Mouse (Mus musculus): ENCODE data around the gene Scnn1b. TPM values are rescaled to one million over a fixed set of nuclear protein-coding genes. Genes with fewer than 3 reads are reported as not detected.
A peak's percentile ranks its signal among the peaks of the same experiment; 100 is the strongest.

Scnn1b gene
- polyA plus RNA-seq, 1 experiment from 2014 or later, result 0.23 TPM

DNA sequence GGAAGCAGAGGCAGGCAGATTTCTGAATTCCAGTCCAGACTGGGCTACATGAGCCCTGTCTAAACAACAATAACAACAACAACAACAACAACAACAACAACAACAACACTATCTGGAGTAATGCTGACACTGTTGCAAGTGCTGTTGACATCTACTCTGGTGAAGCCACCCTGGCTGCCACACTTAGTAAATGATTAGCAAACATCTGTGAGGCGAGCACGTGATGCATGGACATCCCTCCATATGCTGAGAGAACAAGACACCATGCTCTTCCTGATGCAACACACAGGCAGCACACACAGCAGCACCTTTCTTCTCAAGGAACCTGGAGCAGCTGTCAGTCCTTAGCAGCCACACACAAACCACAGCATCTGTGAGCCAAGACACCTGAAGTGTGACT lies 63.0 kb downstream of the Scnn1b start:
- Histone ChIP-seq H3K4me2 (replicated peaks) (no peak overlapping the region), H3K9ac (no peak overlapping the region), H3K4me3 (no peak overlapping the region), H3K4me1 (peaks cover 5% of the 10 kb centered on the region; the same call in 1 of the 2 replicates), H3K27me3 (no peaks in the 10 kb centered on the region), H3K36me3 (peaks cover 26% of the 10 kb centered on the region), H3K9me3 (no peaks in the 10 kb centered on the region), H3K27ac (no peak overlapping the region)
- WGBS, result 82% methylated on average over 2 of the region's 2 CpGs
- ATAC-seq (ENCODE audit: insufficient number of reproducible peaks, insufficient read depth, low FRiP score, low TSS enrichment), result no peak

DNA sequence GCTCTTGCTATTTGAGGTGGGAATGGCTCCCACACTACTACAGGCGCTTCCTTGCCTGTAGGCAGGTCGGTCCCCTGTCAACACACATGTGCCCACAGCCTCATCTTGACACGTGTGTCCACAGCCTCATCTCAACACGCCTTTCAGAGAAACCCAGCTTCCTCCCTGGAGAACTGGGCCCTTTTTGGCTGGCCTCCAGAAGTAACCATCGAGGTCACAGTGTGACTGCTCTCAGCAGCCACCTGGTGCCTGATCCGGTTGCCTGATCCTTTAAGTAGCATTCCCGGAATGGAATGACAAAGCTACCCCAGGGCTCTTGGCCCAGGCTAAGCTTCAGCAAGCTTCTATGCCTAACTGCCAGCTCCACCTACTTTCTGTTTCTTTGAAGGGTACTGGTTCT lies 66.4 kb downstream of the Scnn1b start:
- H3K4me2 ChIP-seq (replicated peaks), result no peak overlapping the region
- H3K36me3 ChIP-seq, result peaks cover 27% of the 10 kb centered on the region
- no peaks in the 10 kb centered on the region for H3K27me3 ChIP-seq
- H3K9ac ChIP-seq, result no peak overlapping the region
- no peaks in the 10 kb centered on the region for H3K9me3 ChIP-seq
- WGBS, result 43% methylated on average over 7 of the region's 7 CpGs
- H3K4me1 ChIP-seq, result peaks cover 11% of the 10 kb centered on the region; the same call in 1 of the 2 replicates
- H3K4me3 ChIP-seq, result no peak overlapping the region
- no peak overlapping the region for H3K27ac ChIP-seq
- no peak for ATAC-seq (ENCODE audit: insufficient number of reproducible peaks, insufficient read depth, low FRiP score, low TSS enrichment)

DNA sequence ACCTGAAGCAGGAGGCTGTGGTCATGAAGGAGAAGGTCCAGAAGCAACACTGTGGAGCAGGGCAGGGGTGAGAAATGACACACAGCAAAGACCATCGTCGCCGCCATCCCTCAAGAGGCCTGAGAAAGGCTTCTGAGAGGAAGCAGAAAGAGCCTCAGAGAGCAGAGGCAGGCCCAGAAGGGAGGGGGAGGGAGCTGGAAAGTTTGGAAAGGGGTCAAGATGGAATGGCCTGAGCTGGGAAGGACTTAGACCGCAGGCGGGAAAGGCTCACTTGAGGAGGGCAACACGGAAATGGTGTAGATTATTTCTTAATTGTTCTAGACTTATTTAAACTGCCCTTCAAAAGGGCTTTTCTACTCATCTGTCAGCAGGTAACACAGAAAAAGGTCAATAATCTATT lies 68.8 kb downstream of the Scnn1b start:
- 70% methylated on average over 6 of the region's 6 CpGs for WGBS
- H3K27ac ChIP-seq, result no peak overlapping the region
- ATAC-seq (ENCODE audit: insufficient number of reproducible peaks, insufficient read depth, low FRiP score, low TSS enrichment), result no peak
- peaks cover 11% of the 10 kb centered on the region for H3K36me3 ChIP-seq
- H3K9ac ChIP-seq, result no peak overlapping the region
- no peaks in the 10 kb centered on the region for H3K9me3 ChIP-seq
- peaks cover 14% of the 10 kb centered on the region; the same call in 1 of the 2 replicates for H3K4me1 ChIP-seq
- H3K4me3 ChIP-seq, result no peak overlapping the region
- no peaks in the 10 kb centered on the region for H3K27me3 ChIP-seq
- no peak overlapping the region for H3K4me2 ChIP-seq (replicated peaks)

DNA sequence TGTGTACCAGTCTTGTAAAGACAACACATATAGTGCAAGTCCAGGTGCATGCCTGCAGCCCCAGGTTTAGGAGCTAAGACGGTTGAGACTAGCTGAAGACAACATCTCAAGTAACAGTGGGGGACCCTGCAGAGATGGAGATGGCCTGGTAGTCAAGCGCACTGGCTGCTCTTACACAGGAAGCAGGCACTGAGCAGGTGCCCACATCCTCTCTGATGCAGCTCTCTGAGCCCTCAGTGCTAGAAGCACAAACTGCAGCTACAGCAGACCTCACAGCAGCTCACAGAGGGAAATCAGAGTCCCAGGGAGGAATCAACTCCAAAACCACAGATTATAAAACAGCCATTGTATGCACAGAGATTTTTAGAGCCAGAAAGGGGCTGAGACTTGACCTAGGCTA lies 69.5 kb downstream of the Scnn1b start:
- H3K36me3 ChIP-seq, result peaks cover 8% of the 10 kb centered on the region
- H3K4me1 ChIP-seq, result peaks cover 14% of the 10 kb centered on the region; the same call in 1 of the 2 replicates
- WGBS, result 80% methylated on average over 2 of the region's 2 CpGs
- H3K27ac ChIP-seq, result no peak overlapping the region
- no peak overlapping the region for H3K9ac ChIP-seq
- no peak for ATAC-seq (ENCODE audit: insufficient number of reproducible peaks, insufficient read depth, low FRiP score, low TSS enrichment)
- no peaks in the 10 kb centered on the region for H3K9me3 ChIP-seq
- no peak overlapping the region for H3K4me3 ChIP-seq
- no peaks in the 10 kb centered on the region for H3K27me3 ChIP-seq
- no peak overlapping the region for H3K4me2 ChIP-seq (replicated peaks)

DNA sequence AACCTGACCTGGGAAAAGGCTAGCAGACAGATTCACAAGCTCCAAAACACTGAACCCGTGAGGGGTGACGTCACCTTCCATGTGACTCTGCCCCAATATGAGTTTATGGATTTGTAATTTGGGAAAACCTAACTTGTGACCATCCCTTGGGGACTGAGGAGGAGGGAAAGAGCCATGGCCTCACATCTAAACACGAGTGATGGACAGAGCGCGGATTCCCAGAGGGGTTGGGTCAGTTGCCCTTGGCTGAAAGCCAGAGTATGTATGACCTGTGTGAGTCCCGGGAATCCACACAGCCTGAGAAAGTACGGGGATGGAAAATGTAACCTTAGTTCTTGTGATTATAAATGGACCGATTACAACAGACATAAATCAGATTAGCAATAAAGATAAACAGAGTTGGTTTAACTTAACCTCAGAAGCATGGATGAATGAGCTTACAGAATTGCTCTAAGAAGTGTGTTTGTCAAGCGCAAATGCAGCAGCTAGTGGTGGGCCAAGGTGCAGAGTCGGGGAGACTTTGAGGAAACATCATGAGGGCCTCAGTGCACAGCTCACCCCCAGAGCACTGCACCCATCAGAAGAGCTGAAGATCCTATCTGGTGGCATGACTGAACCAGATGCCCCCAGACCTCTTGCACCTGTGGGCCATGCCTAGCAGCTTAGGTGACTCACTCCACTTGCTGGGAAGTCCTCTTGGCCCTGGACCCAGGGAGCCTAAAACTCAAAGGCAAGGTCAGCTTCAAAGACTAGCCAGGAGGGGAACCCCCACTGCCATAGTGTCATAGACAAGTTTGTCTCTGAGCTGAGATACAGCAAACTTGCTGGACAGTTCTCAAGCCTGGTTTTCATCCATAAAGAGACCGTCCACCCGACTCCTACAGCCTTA lies 71.3 kb downstream of the Scnn1b start:
- H3K27me3 ChIP-seq, result no peaks in the 10 kb centered on the region
- ATAC-seq (ENCODE audit: insufficient number of reproducible peaks, insufficient read depth, low FRiP score, low TSS enrichment), result no peak
- peaks cover 12% of the 10 kb centered on the region; the same call in 1 of the 2 replicates for H3K4me1 ChIP-seq
- H3K4me3 ChIP-seq, result no peak overlapping the region
- WGBS, result 67% methylated on average over 12 of the region's 12 CpGs
- H3K36me3 ChIP-seq, result peaks cover 8% of the 10 kb centered on the region
- H3K9ac ChIP-seq, result no peak overlapping the region
- H3K27ac ChIP-seq, result no peak overlapping the region
- H3K9me3 ChIP-seq, result no peaks in the 10 kb centered on the region
- no peak overlapping the region for H3K4me2 ChIP-seq (replicated peaks)

DNA sequence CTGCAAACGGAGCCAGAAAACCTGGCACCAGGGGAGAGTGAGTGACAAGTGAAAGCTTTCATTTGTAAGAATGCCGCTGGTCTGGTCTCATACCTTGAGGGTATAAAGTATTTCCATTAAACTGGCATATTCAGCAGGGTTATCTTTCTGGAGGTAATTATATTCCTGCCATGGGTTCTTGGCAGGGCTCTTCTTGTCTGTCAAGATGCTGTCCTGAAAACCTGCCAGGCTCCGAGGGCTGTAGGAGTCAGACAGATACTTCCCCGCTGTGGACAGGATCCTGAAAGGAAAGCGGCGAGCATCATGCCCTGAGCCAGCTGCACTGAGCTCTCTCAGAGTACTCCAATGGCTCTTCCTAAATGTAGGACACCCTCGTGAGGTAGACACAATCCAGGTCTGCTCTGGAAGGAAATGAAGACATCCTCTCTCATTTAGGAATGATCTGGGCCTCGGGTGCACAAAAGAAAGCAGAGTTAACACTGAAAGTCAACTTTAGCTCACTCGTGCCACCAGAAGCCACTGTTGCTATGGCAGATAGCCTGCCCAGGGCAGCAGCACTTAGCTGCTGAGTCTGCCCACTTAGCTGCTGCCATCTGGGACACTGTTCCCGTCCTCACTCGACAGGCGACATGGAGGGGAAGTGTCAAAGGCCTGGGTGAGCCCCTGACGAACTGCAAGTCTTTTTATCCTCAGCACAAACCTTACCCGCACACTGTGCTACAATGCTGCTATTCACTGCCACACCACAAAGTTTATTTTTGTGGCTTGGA lies 72.2 kb downstream of the Scnn1b start:
- Histone ChIP-seq H3K4me1 (peaks cover 9% of the 10 kb centered on the region; the same call in 1 of the 2 replicates), H3K9ac (no peak overlapping the region), H3K27ac (no peak overlapping the region), H3K36me3 (peaks cover 14% of the 10 kb centered on the region), H3K4me2 (replicated peaks) (no peak overlapping the region), H3K4me3 (no peak overlapping the region), H3K9me3 (no peaks in the 10 kb centered on the region), H3K27me3 (no peaks in the 10 kb centered on the region)
- 57% methylated on average over 14 of the region's 14 CpGs for WGBS
- ATAC-seq (ENCODE audit: insufficient number of reproducible peaks, insufficient read depth, low FRiP score, low TSS enrichment), result no peak

DNA sequence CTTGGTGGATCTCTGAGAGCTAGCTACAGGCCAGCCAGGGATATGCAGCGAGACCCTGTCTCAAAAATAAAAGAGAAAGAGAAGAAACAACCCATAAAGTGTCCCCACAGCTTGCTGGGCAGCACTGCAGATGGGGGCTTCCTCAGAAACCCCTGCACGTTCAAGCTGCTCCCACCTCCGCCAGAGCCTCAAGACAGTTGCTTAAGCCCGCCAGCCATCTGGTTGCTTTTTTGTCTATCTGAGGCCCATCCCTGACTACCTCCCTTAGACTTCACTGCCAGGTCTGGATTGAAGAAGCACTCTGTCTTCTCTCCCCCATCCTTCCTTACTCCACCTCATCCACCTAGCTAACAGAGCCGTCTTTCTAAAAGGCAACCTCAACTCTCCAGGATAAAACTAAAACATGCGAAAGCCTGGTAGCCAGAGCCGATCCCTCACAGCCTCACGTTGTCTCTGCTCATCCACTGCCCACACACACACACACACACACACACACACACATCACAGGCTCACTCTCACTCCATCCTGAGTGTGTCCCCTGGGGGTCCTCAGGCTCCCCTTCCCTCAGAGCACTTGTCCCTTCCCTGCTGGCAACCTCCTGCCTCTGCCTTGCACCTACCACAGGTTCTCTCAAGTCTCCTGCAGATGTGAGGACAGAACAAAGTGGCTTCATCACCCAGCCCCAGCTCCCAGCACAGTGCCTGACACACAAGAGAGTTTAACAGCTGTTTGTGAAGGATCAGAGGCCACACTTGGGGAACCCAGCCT lies 73.5 kb downstream of the Scnn1b start:
- Histone ChIP-seq H3K36me3 (peaks cover 22% of the 10 kb centered on the region), H3K9ac (no peak overlapping the region), H3K27me3 (no peaks in the 10 kb centered on the region), H3K9me3 (no peaks in the 10 kb centered on the region), H3K4me2 (replicated peaks) (no peak overlapping the region), H3K4me3 (no peak overlapping the region), H3K4me1 (peaks cover 9% of the 10 kb centered on the region; the same call in 1 of the 2 replicates), H3K27ac (0 out of 2 replicates have a peak overlapping the region, but pooled peaks have one; percentile 6)
- WGBS, result 81% methylated on average over 8 of the region's 8 CpGs
- ATAC-seq (ENCODE audit: insufficient number of reproducible peaks, insufficient read depth, low FRiP score, low TSS enrichment), result no peak

DNA sequence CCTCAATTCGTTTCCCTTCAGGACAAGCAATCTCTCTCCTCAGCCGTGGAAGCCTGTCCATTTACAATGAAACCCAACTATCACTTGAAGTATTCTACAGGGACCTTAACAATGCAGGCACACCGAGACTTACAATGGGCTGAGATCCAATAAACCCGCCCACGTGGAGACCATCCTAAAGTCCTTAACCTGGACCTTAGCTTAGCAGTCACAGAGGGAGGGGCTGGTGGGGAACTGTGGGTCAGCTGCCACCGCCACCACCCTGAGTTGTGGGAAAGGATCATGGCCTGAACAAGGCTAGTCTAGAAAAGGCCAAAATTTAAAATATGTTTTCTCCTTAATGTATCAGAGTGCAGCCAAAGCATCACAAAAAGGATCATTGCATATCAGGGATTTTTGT lies 74.4 kb downstream of the Scnn1b start:
- no peaks in the 10 kb centered on the region for H3K9me3 ChIP-seq
- H3K4me2 ChIP-seq (replicated peaks), result no peak overlapping the region
- 77% methylated on average over 6 of the region's 6 CpGs for WGBS
- H3K27ac ChIP-seq, result no peak overlapping the region
- no peak overlapping the region for H3K4me3 ChIP-seq
- ATAC-seq (ENCODE audit: insufficient number of reproducible peaks, insufficient read depth, low FRiP score, low TSS enrichment), result no peak
- no peaks in the 10 kb centered on the region for H3K27me3 ChIP-seq
- no peak overlapping the region for H3K9ac ChIP-seq
- peaks cover 9% of the 10 kb centered on the region; the same call in 1 of the 2 replicates for H3K4me1 ChIP-seq
- peaks cover 28% of the 10 kb centered on the region for H3K36me3 ChIP-seq

DNA sequence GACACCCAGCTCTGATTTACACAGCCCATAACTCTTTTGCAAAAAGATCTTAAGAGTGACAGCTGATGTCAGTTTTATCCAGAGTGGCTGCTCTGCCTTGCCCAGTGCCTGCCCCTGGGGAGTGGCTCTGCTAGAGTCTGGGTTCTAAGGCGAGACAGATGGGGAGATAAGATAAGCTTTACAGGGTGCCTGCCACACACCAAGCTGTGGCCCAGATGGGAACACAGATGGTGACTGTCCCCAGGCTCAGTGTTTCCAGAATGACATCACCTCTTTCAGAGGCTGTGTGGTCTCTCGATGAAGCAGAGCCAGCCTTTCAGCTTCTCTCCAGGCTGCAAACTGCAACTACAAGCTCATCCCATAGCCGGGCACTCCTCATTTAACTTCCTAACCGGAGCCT lies 74.9 kb downstream of the Scnn1b start:
- peaks cover 28% of the 10 kb centered on the region for H3K36me3 ChIP-seq
- peaks cover 9% of the 10 kb centered on the region; the same call in 1 of the 2 replicates for H3K4me1 ChIP-seq
- ATAC-seq (ENCODE audit: insufficient number of reproducible peaks, insufficient read depth, low FRiP score, low TSS enrichment), result peak; percentile 31; the same call in 1 of the 2 replicates
- H3K4me3 ChIP-seq, result no peak overlapping the region
- WGBS, result 46% methylated on average over 4 of the region's 4 CpGs
- H3K9ac ChIP-seq, result no peak overlapping the region
- no peaks in the 10 kb centered on the region for H3K9me3 ChIP-seq
- no peaks in the 10 kb centered on the region for H3K27me3 ChIP-seq
- no peak overlapping the region for H3K4me2 ChIP-seq (replicated peaks)
- no peak overlapping the region for H3K27ac ChIP-seq

DNA sequence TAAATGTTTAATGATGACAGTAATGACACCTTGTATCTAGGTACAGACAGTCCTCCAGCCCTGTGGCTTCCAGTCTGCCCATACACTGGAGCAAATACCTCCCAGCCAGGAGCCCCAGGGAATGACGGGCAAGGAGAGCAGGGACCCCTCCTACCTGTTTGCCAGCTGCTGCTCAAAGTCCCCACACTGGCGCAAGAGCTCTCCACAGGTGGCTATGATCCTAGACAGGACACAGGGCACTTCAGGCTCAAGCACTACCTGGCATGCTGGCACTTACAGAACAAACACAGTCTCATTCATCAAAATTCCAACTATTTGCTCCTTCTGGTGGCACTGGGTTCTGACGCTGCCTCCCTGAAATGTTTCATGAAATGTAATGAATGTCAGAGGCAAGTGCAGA lies 76.2 kb downstream of the Scnn1b start:
- no peak overlapping the region for H3K27ac ChIP-seq
- H3K36me3 ChIP-seq, result peaks cover 20% of the 10 kb centered on the region
- no peak for ATAC-seq (ENCODE audit: insufficient number of reproducible peaks, insufficient read depth, low FRiP score, low TSS enrichment)
- H3K9ac ChIP-seq, result no peak overlapping the region
- 86% methylated on average over 3 of the region's 3 CpGs for WGBS
- H3K4me3 ChIP-seq, result no peak overlapping the region
- H3K4me1 ChIP-seq, result peaks cover 4% of the 10 kb centered on the region; the same call in 1 of the 2 replicates
- H3K27me3 ChIP-seq, result no peaks in the 10 kb centered on the region
- no peak overlapping the region for H3K4me2 ChIP-seq (replicated peaks)
- H3K9me3 ChIP-seq, result no peaks in the 10 kb centered on the region

DNA sequence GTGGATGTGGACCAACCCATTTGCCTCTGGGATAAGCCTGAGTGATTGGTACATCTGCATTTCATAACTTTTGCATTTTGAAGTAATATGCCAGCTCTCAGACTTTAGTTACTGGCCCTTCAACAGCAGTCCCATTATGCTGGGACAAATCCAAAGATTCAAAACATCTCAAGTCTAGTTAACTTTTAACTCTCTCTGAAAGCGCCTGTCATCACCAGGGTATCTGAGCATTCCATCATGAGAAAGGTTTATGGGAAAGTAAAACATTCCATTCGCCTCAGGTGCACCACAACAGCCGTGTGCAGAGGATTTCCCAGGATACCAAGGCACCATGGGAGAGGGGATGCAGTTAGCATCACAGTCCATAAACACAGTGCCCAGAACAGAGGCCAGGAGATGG lies 76.8 kb downstream of the Scnn1b start:
- Histone ChIP-seq H3K9ac (no peak overlapping the region), H3K4me2 (replicated peaks) (no peak overlapping the region), H3K9me3 (no peaks in the 10 kb centered on the region), H3K36me3 (peaks cover 20% of the 10 kb centered on the region), H3K27ac (no peak overlapping the region), H3K4me1 (peaks cover 4% of the 10 kb centered on the region; the same call in 1 of the 2 replicates), H3K27me3 (no peaks in the 10 kb centered on the region), H3K4me3 (no peak overlapping the region)
- ATAC-seq (ENCODE audit: insufficient number of reproducible peaks, insufficient read depth, low FRiP score, low TSS enrichment), result no peak
- 81% methylated on average over 3 of the region's 3 CpGs for WGBS
